Mouse (Mus musculus): ENCODE results near the gene Art4. TPM values are rescaled to one million over a fixed set of nuclear protein-coding genes. Genes with fewer than 3 reads are reported as not detected.

Gene Art4
- 13.4 TPM for polyA plus RNA-seq (2014; fragmentation: Illumina TruSeq; extraction: RNeasy Lipid Tissue Mini Kit (QIAGEN cat#74804); ENCODE audit: insufficient read depth, low read depth, low replicate concordance)

GRCm38 (mm10) chr6:136857186-136857872 lies at the start of gene Art4:
Art4 (minus strand) TSS chr6:136857733.

GRCm38 (mm10) chr6:136875670-136876069 lies 18.1 kb upstream of the Art4 start, which contains the start of gene Mgp:
Mgp (minus strand) TSS chr6:136875823.

GRCm38 (mm10) chr6:136835352-136835751 lies 22.2 kb downstream of the Art4 start, which contains the start of gene Smco3:
Smco3 (minus strand) TSS chr6:136835452.

GRCm38 (mm10) chr6:136827881-136828561 lies 29.5 kb downstream of the Art4 start, which contains the start of gene Wbp11:
Wbp11 (minus strand) TSS chr6:136828233.

GRCm38 (mm10) chr6:136827516-136827880 lies 30.0 kb downstream of the Art4 start, which contains the start of gene BC049715:
BC049715 (plus strand) TSS chr6:136827626.

GRCm38 (mm10) chr6:136808014-136808417 lies 49.5 kb downstream of the Art4 start, which contains the start of gene H2afj:
H2afj (plus strand) TSS chr6:136808244.

GRCm38 (mm10) chr6:136803739-136804633 lies 53.5 kb downstream of the Art4 start, which contains the start of gene Hist4h4:
Hist4h4 (minus strand) TSS chr6:136804415.

Other genes starting within 250 kb of the Art4 start
- 30.7 TPM for gene Plbd1, start 195.8 kb downstream of the Art4 start, polyA plus RNA-seq (2014; fragmentation: Illumina TruSeq; extraction: RNeasy Lipid Tissue Mini Kit (QIAGEN cat#74804); ENCODE audit: insufficient read depth, low read depth, low replicate concordance)
- 0.06 TPM for gene Gucy2c, start 76.0 kb downstream of the Art4 start, polyA plus RNA-seq (2014; fragmentation: Illumina TruSeq; extraction: RNeasy Lipid Tissue Mini Kit (QIAGEN cat#74804); ENCODE audit: insufficient read depth, low read depth, low replicate concordance)
- gene Hist4h4, start 53.3 kb downstream of the Art4 start, polyA plus RNA-seq (2014; fragmentation: Illumina TruSeq; extraction: RNeasy Lipid Tissue Mini Kit (QIAGEN cat#74804); ENCODE audit: insufficient read depth, low read depth, low replicate concordance) = not detected
- 83.2 TPM for gene H2afj, start 49.5 kb downstream of the Art4 start, polyA plus RNA-seq (2014; fragmentation: Illumina TruSeq; extraction: RNeasy Lipid Tissue Mini Kit (QIAGEN cat#74804); ENCODE audit: insufficient read depth, low read depth, low replicate concordance)
- 0.93 TPM for gene BC049715, start 30.1 kb downstream of the Art4 start, polyA plus RNA-seq (2014; fragmentation: Illumina TruSeq; extraction: RNeasy Lipid Tissue Mini Kit (QIAGEN cat#74804); ENCODE audit: insufficient read depth, low read depth, low replicate concordance)
- gene Wbp11, start 29.5 kb downstream of the Art4 start, polyA plus RNA-seq (2014; fragmentation: Illumina TruSeq; extraction: RNeasy Lipid Tissue Mini Kit (QIAGEN cat#74804); ENCODE audit: insufficient read depth, low read depth, low replicate concordance) = 21.4 TPM
- 0.27 TPM for gene Smco3, start 22.3 kb downstream of the Art4 start, polyA plus RNA-seq (2014; fragmentation: Illumina TruSeq; extraction: RNeasy Lipid Tissue Mini Kit (QIAGEN cat#74804); ENCODE audit: insufficient read depth, low read depth, low replicate concordance)
- gene Mgp, start 18.1 kb upstream of the Art4 start, polyA plus RNA-seq (2014; fragmentation: Illumina TruSeq; extraction: RNeasy Lipid Tissue Mini Kit (QIAGEN cat#74804); ENCODE audit: insufficient read depth, low read depth, low replicate concordance) = 4,570 TPM
- 0.62 TPM for gene Erp27, start 64.4 kb upstream of the Art4 start, polyA plus RNA-seq (2014; fragmentation: Illumina TruSeq; extraction: RNeasy Lipid Tissue Mini Kit (QIAGEN cat#74804); ENCODE audit: insufficient read depth, low read depth, low replicate concordance)
- gene Pde6h, start 66.1 kb upstream of the Art4 start, polyA plus RNA-seq (2014; fragmentation: Illumina TruSeq; extraction: RNeasy Lipid Tissue Mini Kit (QIAGEN cat#74804); ENCODE audit: insufficient read depth, low read depth, low replicate concordance) = 0.66 TPM
- gene Arhgdib, start 84.2 kb upstream of the Art4 start, polyA plus RNA-seq (2014; fragmentation: Illumina TruSeq; extraction: RNeasy Lipid Tissue Mini Kit (QIAGEN cat#74804); ENCODE audit: insufficient read depth, low read depth, low replicate concordance) = 187 TPM

Measured in lung, adult 10 weeks (tissue).